Mouse (Mus musculus) cerebellum, adult 2 months (tissue): ENCODE data around the gene Pank3.
"Not testable (repeated sequence)": the region's sequence is repeated elsewhere in the genome, so short reads cannot be mapped to it uniquely, and the experiment has no call there.

ENCODE experiments used
- CTCF ChIP-seq: fragments of 200-500 bp; IDR thresholded peaks from 2 replicates; pipeline ENCODE4 v1.5.1; 2011; ENCODE audit warnings: low read depth, mild to moderate bottlenecking, control low read depth, low read length, moderate library complexity, borderline replicate concordance; ENCODE audit not compliant: insufficient read depth
- POLR2A ChIP-seq: fragments of 200-500 bp; IDR thresholded peaks from 2 replicates; pipeline ENCODE4 v1.6.1; 2011; ENCODE audit warnings: low read length, control low read depth, borderline replicate concordance; ENCODE audit not compliant: insufficient read depth

DNA sequence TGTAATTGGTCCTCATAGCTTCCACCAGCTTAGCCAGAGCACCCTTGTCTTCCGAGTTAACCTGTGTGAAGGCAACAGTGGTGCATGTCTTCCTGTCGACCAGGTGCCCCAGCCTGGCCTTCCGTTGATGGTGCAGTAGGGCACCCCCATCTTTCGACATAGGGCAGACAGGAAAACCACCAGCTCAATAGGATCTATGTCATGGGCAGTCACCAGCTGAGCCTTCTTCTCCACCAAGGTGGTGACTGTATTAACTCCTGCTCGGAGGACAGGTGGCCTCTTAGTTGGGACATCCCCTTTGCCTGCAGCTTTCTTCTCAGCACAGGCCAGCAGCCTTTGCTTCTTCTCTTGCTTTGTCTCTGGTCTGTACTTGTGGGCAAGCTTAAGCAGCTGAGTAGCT, 23.5 kb downstream of the Pank3 start:
- TF ChIP-seq CTCF, POLR2A: not testable (repeated sequence)
